Mouse (Mus musculus) erythroblast, embryonic 14.5 days (primary cell): ENCODE measurements around the gene Pxk.
"Not testable (repeated sequence)": the region's sequence is repeated elsewhere in the genome, so short reads cannot be mapped to it uniquely, and the experiment has no call there.

Experiments used
- GATA1 ChIP-seq: IDR thresholded peaks from 2 replicates; pipeline ENCODE4 v1.6.1; 2012; ENCODE audit warnings: low read length, inconsistent platforms, mixed read lengths
- TAL1 ChIP-seq: IDR thresholded peaks from 3 replicates; pipeline ENCODE4 v1.6.1; 2012; ENCODE audit warnings: low read length, inconsistent platforms, mixed read lengths

- TF ChIP-seq GATA1, TAL1: not testable (repeated sequence)
Observed at GRCm38 (mm10) chr14:8123611-8124010, 25.6 kb downstream of the Pxk start.
